Mouse (Mus musculus) CD8-positive naive resting alpha-beta T cell, adult 2 months (primary cell): Measurements from ENCODE around the gene Ttc25.
"Not testable (repeated sequence)": the region's sequence is repeated elsewhere in the genome, so short reads cannot be mapped to it uniquely, and the experiment has no call there.

Experiments
- DNase-seq, 2 experiments: peaks; one replicate each; pipeline ENCODE4 v3.0.0; 2022; ENCODE audit warnings: low read depth in 2 of 2, low spot score in 2 of 2

Ttc25 gene

DNA sequence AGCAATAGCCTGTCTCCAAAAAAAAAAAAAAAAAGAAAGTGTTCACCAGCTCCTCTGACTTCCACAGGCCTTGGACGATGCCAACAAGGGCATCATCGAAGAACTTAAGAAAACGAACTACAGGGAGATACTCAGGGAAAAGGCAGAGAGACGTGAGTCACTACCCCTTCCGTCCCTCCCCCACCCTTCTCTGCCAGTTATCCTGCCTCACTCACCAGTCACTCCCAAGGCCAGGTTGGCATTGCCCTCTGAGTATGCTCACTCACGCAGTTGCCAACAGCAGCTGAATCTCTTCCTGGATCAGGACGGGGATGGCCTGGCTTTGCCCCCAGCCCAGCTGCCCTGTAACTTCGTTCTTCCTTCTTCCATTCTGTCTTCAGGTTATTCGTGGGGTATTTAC lies 24.4 kb downstream of the Ttc25 start:
- DNase-seq, result no peak

DNA sequence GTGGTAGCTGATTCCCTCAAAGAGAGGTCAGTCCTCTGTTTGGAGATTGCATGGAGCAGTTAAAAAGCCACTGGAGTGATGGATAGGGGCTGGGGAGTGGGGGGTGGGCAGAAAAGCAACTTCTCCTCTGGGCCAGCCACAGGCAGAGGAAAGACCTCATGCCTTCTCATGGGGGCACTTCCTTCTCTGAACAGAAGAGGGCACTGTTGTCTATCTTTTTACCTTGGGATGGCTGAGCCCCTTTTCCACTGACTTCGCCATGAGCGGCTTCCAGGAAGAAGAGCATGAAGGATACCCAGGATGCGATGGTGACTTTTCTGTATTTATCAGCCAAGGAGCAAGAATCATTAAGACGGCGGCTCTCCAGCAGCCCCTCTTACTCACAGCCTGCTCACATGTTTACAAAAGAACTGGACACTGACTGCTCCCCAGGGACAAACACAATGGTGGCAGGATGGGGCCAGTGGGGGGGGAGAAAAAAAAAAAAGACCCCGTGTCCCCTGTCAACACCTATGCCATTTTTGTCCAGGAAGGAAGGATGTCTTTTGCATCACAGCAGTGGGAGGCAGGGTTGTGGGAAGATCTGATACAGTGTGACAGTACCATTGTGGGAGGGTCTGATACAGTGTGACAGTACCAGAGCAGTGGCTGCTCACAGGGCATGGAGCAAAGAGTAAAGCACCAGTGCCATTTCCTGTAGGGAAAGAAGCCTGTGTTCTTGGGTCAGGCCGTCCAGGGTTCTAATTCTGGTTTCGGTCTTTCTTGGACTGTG lies 25.2 kb downstream of the Ttc25 start:
- peak; percentile 60 to 75 for DNase-seq

DNA sequence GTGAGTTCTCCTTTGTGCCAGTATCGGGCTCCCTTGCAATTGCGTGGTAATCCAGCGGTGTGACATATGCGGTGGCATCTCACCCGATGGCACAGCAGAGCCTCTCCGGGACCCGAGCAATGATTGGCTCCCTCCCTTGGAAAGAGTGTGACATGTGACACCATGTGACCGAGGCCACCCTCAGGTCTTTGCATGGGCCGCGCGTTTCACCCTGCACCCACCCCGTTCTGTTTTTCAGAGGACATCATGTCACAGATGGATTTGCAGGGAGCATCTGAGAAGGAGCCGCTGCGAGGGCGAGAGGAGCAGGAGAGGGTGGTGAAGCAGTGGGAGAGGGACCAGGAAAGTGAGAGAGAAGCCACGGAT lies 25.8 kb downstream of the Ttc25 start:
- no peak for DNase-seq

DNA sequence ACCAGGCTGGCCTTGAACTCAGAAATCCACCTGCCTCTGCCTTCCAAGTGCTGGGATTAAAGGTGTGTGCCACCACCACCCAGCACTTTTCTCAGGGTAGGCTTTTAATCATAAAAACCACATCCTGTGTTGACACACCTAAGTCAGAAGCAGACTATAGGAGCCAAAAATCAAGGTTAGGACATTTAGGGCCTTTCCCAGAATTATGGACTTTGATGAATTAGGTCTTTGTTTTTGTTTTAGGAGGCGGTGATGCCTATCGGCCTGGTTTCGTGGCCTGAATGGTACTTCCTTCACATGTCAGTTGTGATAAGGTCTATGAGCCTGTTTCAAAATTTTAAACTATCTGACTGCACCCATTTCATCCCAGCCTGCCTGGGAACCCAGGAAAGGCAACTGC lies 28.8 kb downstream of the Ttc25 start:
- DNase-seq, result peak; percentile 21 to 27

DNA sequence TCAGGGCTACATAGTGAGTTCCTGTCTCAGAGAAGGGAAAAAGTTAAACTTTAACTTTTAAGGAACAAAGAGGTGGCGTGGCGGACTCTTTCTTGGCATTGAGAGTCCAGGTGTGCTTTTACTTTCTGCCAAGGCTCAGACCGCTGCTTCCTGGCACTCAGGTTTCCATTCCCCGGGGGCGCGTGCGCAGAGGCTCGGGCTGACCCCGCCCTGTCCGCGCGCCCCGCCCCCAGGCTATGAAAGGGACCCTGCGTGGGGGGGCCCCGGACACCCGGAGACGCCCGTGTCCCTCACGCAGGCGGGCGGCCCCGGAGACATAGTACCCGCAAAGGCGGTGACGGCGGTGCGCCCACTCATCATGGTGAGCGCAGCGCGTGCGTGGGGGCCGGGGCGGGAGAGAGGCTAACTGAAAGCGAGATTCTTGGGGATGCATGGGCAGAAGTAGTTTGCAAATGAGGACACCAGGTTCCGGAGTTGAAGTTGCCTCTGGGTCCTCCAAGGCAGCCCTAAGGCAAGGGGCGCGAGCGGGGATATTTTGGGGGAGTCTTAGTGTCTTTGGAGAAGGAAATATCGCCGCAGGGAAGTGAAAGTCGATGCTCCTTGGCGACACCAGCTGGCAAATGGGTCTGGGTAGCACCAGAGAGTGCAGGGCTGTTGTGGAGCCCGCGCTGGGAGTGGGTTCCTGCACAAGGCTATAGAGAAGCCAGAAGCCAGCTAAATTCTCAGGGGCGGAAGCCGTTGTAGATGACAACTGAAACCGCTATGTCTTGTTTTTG lies 29.5 kb downstream of the Ttc25 start, which contains the start of gene Cnp:
Cnp (plus strand) TSS at position 197 of the 776 bp plus-strand sequence.
- DNase-seq, result peak; percentile 57 to 65

DNA sequence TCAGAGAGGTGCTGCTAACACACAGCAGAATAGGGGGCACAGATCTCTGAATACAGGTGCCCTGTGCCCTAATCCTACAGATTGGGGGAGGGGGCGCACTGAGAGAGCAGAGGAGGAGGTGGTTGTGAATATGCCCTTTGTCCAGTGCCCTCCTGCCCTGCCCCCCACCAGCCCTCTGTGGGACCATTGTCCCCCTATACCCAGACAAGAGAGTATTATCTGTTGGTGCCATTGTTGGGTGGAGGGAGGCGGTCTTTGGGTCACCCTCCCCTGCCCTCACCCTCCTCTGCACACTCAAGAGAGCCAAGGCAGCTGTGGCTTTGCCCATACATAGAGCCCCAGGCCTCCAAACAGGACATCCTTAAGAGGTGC lies 30.1 kb downstream of the Ttc25 start:
- no peak for DNase-seq

DNA sequence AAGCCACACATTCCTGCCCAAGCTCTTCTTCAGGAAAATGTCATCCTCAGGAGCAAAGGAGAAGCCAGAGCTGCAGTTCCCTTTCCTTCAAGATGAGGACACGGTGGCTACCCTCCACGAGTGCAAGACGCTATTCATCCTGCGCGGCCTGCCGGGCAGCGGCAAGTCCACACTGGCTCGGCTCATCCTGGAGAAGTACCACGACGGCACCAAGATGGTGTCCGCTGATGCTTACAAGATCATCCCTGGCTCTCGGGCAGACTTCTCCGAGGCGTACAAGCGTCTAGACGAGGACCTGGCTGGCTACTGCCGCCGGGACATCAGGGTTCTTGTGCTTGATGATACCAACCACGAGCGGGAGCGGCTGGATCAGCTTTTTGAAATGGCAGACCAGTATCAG lies 30.8 kb downstream of the Ttc25 start:
- DNase-seq, result no peak

DNA sequence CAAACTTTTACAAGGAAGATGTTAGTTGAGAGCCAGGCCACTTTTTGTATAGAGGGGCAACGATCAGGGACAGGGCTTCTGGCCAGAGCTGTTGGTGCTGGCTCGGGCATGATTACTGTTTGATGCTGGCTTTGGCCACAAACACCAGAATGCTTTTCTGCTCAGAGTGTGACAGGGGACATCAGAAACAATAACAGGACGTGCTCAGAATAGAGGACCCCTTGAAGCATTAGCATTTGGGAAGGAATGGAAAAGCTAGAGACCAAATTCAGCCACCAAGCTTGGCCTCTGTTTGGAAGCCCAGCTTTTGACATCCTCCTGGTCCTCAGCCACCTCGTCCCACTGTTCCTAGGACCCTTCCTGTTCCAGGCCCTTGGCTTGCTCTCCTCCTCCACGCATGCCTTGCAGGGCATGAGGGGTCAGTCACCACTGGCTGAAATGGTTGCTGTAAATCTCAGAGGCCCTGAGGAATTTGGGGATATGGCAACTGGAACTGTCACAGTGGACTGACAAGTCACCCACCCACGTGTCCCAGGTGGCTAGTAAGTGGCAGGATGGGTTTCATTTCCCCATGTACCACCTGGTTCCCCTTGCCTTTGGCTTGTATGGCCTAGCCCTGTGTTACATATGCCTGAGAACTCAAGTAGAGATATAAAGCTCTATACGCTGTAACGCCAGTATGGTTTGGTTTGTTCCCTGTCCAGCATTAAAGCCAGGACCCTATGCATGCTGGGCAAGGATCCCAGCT lies 32.6 kb downstream of the Ttc25 start:
- no peak for DNase-seq

DNA sequence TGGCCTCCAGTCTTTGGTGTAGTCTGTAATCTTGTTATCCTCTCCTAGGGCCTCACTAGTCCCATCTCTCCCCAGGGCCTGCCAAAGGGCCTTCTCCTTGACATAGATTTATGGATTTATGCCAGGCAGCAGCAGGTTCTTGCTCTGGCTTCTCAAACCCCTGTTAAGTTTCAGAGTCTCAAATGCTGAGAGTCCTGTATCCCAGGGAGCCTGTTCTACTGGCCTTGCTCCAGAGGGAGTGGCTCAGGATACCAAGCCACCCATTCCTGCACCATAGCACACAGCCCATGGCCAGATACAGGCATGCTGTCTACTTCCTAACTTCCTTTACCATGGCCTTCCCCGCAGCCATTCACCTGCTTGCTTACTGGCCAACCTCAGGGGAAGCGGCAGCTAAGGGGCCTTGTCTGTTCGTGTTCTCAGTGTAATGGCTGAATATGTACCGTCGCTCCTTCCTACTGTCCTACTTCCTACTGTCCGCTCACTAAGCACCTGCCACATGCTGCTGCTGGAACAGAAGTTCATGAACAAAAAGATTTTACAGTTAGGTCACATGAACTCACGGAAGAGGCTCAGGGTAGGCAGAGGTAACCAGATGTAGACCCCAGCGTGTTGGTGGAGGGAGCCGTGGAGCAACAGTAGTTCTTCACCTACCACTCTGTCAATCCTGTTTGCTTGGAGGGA lies 33.9 kb downstream of the Ttc25 start:
- DNase-seq, result no peak

DNA sequence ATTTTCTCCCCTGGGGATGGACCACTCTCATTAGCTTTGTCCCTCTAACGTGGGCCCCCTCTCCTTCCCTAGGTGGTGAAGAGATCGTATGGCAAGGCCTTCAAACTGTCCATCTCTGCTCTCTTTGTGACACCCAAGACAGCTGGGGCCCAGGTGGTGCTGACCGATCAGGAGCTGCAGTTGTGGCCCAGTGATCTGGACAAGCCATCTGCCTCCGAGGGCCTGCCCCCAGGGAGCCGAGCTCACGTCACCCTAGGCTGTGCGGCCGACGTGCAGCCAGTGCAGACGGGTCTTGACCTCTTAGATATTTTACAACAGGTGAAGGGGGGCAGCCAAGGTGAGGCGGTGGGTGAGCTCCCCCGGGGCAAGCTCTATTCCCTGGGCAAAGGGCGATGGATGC lies 34.9 kb downstream of the Ttc25 start:
- no peak for DNase-seq

DNA sequence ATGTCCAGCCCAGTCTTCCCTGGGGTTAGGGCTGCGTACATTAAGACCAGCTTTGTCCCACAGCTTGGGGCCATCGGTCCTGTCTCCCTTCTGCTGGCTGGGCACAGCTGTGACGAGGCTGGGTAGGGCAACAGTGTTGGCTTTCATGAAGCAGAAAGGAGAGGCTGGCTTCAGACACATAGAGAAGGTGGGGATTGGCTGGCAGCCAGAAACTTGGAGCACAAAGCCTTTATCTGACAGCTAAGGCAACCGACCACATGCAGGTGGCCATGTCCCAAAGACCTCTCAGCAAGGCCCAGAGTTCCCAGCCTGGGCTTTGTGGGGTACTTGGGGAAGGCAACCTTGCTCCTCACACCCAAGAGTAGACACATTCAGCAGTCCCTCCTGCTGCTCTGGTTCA lies 36.3 kb downstream of the Ttc25 start:
- no peak for DNase-seq

DNA sequence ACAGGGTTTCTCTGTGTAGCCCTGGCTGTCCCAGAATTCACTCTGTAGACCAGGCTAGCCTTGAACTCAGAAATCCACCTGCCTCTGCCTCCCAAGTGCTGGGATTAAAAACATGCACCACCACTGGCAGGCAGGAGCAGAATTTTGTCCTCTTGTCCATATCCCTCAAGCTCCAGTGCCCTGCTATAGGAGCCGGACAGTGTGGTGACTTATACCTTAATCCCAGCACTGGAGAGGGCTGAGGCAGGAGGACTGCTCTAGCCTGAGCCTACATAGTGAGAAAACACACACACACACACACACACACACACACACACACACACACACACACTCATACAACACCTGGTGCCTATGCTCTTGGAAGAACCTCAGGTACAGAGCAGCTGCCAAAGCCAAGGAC lies 37.0 kb downstream of the Ttc25 start:
- not testable (repeated sequence) for DNase-seq

DNA sequence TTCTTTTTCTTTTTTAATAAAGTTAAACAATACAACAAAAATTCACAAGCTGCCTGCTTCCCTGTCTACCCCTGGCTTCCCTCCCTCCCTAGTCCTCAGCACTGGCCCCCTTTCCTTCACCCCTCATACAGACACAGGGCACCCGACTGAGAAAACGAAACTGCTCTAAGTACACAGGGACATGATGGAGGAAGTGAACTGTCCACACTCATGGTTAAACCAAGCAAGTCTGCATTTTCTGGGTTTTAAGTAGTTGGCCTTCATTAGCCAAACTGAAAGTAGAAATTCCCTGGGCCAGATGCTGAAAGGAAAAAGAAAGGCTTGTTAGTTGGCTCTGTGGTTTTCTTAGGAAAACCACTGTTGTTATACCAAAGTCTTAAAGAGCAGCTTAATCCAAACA lies 37.4 kb downstream of the Ttc25 start:
- no peak for DNase-seq

DNA sequence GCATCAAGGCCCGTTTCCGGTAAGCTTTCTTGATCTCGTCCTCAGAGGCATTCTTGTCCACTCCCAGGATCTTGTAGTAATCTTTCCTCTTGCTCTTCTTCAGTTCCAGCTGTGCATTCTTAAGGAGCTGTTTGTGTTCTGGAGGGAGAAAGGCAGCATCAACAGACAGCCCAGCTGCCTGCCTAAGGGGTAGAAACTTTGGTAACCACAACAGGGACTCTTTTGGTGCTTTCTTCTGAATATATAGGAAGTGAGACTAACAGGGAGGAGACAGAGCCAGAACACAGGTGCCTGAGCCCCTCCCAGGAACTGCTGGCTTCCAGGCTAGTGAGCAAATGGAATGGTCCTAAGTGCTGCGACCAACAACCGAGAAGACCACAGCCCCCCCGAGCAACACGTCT lies 39.2 kb downstream of the Ttc25 start:
- no peak for DNase-seq

DNA sequence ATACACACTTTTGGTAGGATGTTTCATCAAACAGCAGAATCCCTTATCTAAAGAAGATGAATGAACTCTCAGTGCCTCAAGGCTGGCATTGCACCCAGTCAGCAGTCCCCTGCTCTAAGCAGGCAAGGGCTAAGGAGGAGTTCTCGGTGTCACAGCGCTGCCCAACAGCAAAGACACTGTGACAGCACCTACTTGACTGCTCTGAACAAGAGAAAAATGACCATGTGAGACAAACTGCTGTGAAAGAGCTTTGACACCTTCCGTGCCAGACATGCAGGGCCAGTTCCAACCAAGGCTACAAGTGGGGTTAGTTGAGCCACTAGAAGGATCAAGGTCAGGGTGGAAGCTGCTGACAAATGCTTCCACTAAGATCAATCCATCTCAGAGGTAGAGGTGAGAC lies 39.7 kb downstream of the Ttc25 start:
- no peak for DNase-seq

DNA sequence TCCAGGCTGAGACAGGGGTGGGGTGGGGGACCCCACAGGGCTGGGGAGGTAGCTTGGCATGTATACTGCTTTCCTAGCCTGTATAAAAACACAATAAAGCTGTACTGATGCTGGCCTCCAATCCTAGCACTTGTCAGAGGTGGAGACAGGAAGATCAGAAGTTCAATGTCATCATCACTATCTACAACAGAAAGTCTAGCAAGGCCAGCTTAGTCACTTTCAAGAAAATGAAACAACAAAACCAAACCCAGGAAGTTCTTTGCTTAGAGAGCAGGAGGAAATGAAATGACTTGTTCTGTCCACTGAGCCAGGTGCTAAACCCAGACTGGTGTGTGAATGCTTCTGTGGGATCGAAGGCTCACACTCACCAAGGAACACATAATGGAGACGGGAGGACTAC lies 43.1 kb downstream of the Ttc25 start:
- DNase-seq, result no peak

DNA sequence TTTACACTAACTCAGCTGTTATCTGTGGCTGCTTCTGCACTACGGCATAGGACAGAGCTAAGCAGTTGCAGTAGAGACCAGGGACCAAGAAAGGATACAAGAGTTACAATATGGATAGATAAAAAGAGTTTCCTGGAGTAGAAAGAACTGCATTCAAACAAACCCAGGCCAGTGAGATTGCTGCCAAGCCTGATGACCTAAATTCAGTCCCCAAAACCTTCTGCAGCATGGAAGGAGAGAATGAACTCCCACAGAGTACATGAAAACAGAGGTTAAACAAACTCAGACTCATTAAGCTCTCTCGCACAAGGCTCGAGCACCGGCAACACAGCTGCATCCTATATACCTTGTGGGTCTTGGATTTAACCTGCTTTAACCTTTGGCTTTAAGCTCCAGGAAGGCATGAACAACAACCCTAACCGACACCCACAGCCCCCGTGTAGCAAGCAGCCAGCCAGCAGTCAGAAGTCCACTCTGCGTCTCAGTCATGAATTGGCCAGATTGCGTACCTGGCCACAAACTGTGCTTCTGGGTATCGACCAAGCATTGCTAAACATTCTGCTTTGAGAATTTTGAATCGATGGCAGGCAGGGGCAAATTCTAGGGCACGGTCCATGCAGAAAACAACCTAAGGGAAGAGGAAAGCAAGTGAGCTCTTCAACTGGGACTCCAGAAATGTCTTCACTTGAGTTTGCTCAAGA lies 47.1 kb downstream of the Ttc25 start:
- DNase-seq, result no peak

DNA sequence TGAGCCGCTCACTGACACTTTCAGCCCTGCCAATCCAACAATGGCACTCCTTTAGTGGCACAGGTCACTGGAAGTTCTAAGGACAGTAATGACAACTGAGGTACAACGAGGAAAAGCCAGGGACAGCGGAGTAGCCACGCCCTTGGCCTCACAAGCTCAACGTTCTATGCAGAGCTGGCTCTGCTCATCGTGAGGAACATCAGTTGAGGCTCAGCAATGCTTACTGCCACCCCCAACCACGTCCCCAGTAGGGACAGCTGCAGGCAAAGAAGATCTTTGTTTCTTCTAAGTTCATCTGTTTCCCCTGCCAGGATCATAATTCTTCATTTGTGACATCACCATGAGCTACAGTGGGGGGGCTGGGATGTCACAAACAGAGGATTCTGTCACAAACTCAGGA lies 49.2 kb downstream of the Ttc25 start:
- DNase-seq, result no peak

DNA sequence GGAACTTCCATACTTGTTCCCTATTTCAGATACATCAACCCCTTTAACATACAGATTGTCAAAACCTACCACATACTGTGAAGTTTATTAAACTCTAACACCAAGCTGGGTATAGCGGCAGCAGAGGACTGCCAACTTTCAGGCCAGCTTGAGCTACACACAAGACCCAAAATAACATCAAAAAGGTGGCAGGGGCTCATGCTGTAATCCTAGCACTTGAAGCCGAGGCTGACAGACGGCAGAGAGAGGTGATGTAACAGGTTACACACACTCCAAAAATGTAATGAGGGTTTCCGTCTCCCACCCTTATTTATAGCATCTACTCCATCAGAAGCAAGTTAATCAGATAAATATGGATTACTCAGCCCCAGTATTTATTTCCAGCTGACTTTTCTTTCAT lies 50.1 kb downstream of the Ttc25 start:
- no peak for DNase-seq

DNA sequence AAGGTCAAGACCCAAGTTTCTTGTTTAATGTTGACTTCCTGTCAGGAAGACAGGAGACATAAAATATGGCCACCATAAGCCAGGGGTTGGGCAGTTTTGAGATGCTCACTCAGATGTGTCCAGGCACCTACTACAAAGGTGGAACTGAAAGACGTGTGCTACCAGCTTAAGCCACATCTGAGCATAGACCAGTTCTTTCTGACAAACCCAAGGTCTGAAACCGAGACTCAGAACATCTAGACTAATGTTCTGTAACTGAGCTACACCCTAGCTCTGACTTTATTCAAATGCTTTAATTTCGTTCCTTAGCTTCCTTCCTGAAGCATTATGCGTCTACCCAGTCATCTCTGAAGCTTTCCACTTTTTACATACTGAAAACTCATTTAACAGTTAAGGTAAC lies 52.7 kb downstream of the Ttc25 start:
- DNase-seq, result no peak

DNA sequence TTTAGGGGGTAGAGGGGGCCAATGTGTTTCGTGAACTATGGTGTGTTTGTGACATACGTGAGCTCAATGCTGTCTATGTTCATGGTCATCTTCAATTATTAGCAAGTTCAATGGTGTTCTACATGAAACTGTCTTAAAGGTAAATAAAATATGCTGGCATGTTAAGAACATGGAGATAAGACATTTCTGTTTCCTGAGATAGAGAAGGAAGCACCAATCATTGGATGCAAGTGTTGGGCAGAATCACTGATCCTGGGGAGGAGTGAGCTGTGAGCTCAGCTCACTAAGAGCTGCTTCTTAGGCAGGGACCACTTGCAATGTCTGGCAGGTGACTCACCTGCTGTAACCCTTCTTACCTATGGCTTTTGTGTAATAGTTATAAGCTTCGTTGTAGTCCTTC lies 56.0 kb downstream of the Ttc25 start:
- DNase-seq, result no peak
